Mouse (Mus musculus): Measurements from ENCODE around the gene Mrpl49. TPM values are rescaled to one million over a fixed set of nuclear protein-coding genes. Genes with fewer than 3 reads are reported as not detected.

The Mrpl49 gene
- total RNA-seq, 2 experiments from 2014 or later = 38.4 to 53.5 TPM

Other genes with a start within 250 kb of the Mrpl49 start
- 15.7 and 16.3 TPM in 2 replicates for gene Frmd8, start 182.5 kb downstream of the Mrpl49 start, total RNA-seq (2015)
- gene Frmd8, start 182.5 kb downstream of the Mrpl49 start, total RNA-seq (2017) = 16.2 and 17.7 TPM in 2 replicates
- gene Slc25a45, start 180.0 kb downstream of the Mrpl49 start, total RNA-seq (2015) = 28.7 and 30.5 TPM in 2 replicates
- 30.2 and 39.5 TPM in 2 replicates for gene Slc25a45, start 180.0 kb downstream of the Mrpl49 start, total RNA-seq (2017)
- 0.32 and 0.81 TPM in 2 replicates for gene Tigd3, start 163.6 kb downstream of the Mrpl49 start, total RNA-seq (2015)
- 1.5 and 2.8 TPM in 2 replicates for gene Tigd3, start 163.6 kb downstream of the Mrpl49 start, total RNA-seq (2017)
- gene Dpf2, start 144.8 kb downstream of the Mrpl49 start, total RNA-seq (2015) = 47.6 and 50.3 TPM in 2 replicates
- 65.1 and 83.0 TPM in 2 replicates for gene Dpf2, start 144.8 kb downstream of the Mrpl49 start, total RNA-seq (2017)
- gene Cdc42ep2, start 133.0 kb downstream of the Mrpl49 start, total RNA-seq (2015) = not detected in 2 replicates
- 0.07 TPM in 1 of 2 replicates, not detected in the other for gene Cdc42ep2, start 133.0 kb downstream of the Mrpl49 start, total RNA-seq (2017)
- gene Pola2, start 93.6 kb downstream of the Mrpl49 start, total RNA-seq (2015) = 60.9 and 76.7 TPM in 2 replicates
- gene Pola2, start 93.6 kb downstream of the Mrpl49 start, total RNA-seq (2017) = 57.4 and 61.3 TPM in 2 replicates
- not detected in 2 replicates for gene Slc22a20, start 71.6 kb downstream of the Mrpl49 start, total RNA-seq (2015)
- 0.44 TPM in 1 of 2 replicates, not detected in the other for gene Slc22a20, start 71.6 kb downstream of the Mrpl49 start, total RNA-seq (2017)
- gene Capn1, start 41.9 kb downstream of the Mrpl49 start, total RNA-seq (2015) = 18.6 and 20.0 TPM in 2 replicates
- 36.8 and 38.4 TPM in 2 replicates for gene Capn1, start 41.9 kb downstream of the Mrpl49 start, total RNA-seq (2017)
- 23.1 and 25.2 TPM in 2 replicates for gene Syvn1, start 11.2 kb downstream of the Mrpl49 start, total RNA-seq (2015)
- 10.1 and 11.2 TPM in 2 replicates for gene Syvn1, start 11.2 kb downstream of the Mrpl49 start, total RNA-seq (2017)
- gene Fau, start 59 bp upstream of the Mrpl49 start, total RNA-seq (2015) = 1,814 and 1,841 TPM in 2 replicates
- gene Fau, start 59 bp upstream of the Mrpl49 start, total RNA-seq (2017) = 1,690 and 2,042 TPM in 2 replicates
- 12.7 and 14.2 TPM in 2 replicates for gene Znhit2, start 3.4 kb upstream of the Mrpl49 start, total RNA-seq (2015)
- gene Znhit2, start 3.4 kb upstream of the Mrpl49 start, total RNA-seq (2017) = 12.5 and 14.5 TPM in 2 replicates
- gene Tm7sf2, start 10.6 kb upstream of the Mrpl49 start, total RNA-seq (2015) = 8.4 and 10.6 TPM in 2 replicates
- 1.6 and 1.8 TPM in 2 replicates for gene Tm7sf2, start 10.6 kb upstream of the Mrpl49 start, total RNA-seq (2017)
- 30.4 and 33.2 TPM in 2 replicates for gene Vps51, start 19.4 kb upstream of the Mrpl49 start, total RNA-seq (2015)
- 42.8 and 54.7 TPM in 2 replicates for gene Vps51, start 19.4 kb upstream of the Mrpl49 start, total RNA-seq (2017)
- gene Tmem262, start 22.2 kb upstream of the Mrpl49 start, total RNA-seq (2015) = not detected in 2 replicates
- not detected in 2 replicates for gene Tmem262, start 22.2 kb upstream of the Mrpl49 start, total RNA-seq (2017)
- gene Gm28374, start 24.5 kb upstream of the Mrpl49 start, total RNA-seq (2015) = not detected in 2 replicates
- gene Gm28374, start 24.5 kb upstream of the Mrpl49 start, total RNA-seq (2017) = not detected in 2 replicates
- 12.0 and 14.9 TPM in 2 replicates for gene Zfpl1, start 27.2 kb upstream of the Mrpl49 start, total RNA-seq (2015)
- gene Zfpl1, start 27.2 kb upstream of the Mrpl49 start, total RNA-seq (2017) = 23.7 and 32.8 TPM in 2 replicates
- gene Cdca5, start 27.2 kb upstream of the Mrpl49 start, total RNA-seq (2015) = 44.8 and 55.4 TPM in 2 replicates
- gene Cdca5, start 27.2 kb upstream of the Mrpl49 start, total RNA-seq (2017) = 35.5 and 42.8 TPM in 2 replicates
- 0.30 and 0.73 TPM in 2 replicates for gene AC131692.1, start 36.6 kb upstream of the Mrpl49 start, total RNA-seq (2015)
- gene AC131692.1, start 36.6 kb upstream of the Mrpl49 start, total RNA-seq (2017) = 4.6 TPM in 1 of 2 replicates, not detected in the other
- gene Naaladl1, start 48.0 kb upstream of the Mrpl49 start, total RNA-seq (2015) = 0.07 and 0.17 TPM in 2 replicates
- 0.21 TPM in 1 of 2 replicates, not detected in the other for gene Naaladl1, start 48.0 kb upstream of the Mrpl49 start, total RNA-seq (2017)
- 12.0 and 16.9 TPM in 2 replicates for gene Sac3d1, start 60.9 kb upstream of the Mrpl49 start, total RNA-seq (2015)
- 5.5 and 6.3 TPM in 2 replicates for gene Sac3d1, start 60.9 kb upstream of the Mrpl49 start, total RNA-seq (2017)
- 18.2 and 19.5 TPM in 2 replicates for gene Snx15, start 70.5 kb upstream of the Mrpl49 start, total RNA-seq (2015)
- 13.8 and 14.2 TPM in 2 replicates for gene Snx15, start 70.5 kb upstream of the Mrpl49 start, total RNA-seq (2017)
- gene Batf2, start 83.2 kb upstream of the Mrpl49 start, total RNA-seq (2015) = 0.34 and 0.42 TPM in 2 replicates
- gene Batf2, start 83.2 kb upstream of the Mrpl49 start, total RNA-seq (2017) = 0.44 and 0.71 TPM in 2 replicates
- gene Arl2, start 83.8 kb upstream of the Mrpl49 start, total RNA-seq (2015) = 29.2 and 37.4 TPM in 2 replicates
- 33.6 and 37.0 TPM in 2 replicates for gene Arl2, start 83.8 kb upstream of the Mrpl49 start, total RNA-seq (2017)
- not detected in 2 replicates for gene Majin, start 126.6 kb upstream of the Mrpl49 start, total RNA-seq (2015)
- gene Majin, start 126.6 kb upstream of the Mrpl49 start, total RNA-seq (2017) = not detected in 2 replicates
- gene Gpha2, start 168.6 kb upstream of the Mrpl49 start, total RNA-seq (2015) = not detected in 2 replicates
- gene Gpha2, start 168.6 kb upstream of the Mrpl49 start, total RNA-seq (2017) = not detected in 2 replicates
- gene Ppp2r5b, start 178.1 kb upstream of the Mrpl49 start, total RNA-seq (2015) = 2.8 TPM in 2 replicates
- gene Ppp2r5b, start 178.1 kb upstream of the Mrpl49 start, total RNA-seq (2017) = 2.3 and 3.1 TPM in 2 replicates
- gene Atg2a, start 183.9 kb upstream of the Mrpl49 start, total RNA-seq (2015) = 9.2 and 9.4 TPM in 2 replicates
- 6.4 and 8.1 TPM in 2 replicates for gene Atg2a, start 183.9 kb upstream of the Mrpl49 start, total RNA-seq (2017)
- 11.8 and 14.4 TPM in 2 replicates for gene Ehd1, start 218.9 kb upstream of the Mrpl49 start, total RNA-seq (2015)
- 39.4 and 40.9 TPM in 2 replicates for gene Ehd1, start 218.9 kb upstream of the Mrpl49 start, total RNA-seq (2017)
- 1.3 and 2.0 TPM in 2 replicates for gene Cdc42bpg, start 248.7 kb upstream of the Mrpl49 start, total RNA-seq (2015)
- 3.2 and 3.5 TPM in 2 replicates for gene Cdc42bpg, start 248.7 kb upstream of the Mrpl49 start, total RNA-seq (2017)